Comparison of ENCODE assay signal across 8 mouse cellular contexts in the genomic region with DNA sequence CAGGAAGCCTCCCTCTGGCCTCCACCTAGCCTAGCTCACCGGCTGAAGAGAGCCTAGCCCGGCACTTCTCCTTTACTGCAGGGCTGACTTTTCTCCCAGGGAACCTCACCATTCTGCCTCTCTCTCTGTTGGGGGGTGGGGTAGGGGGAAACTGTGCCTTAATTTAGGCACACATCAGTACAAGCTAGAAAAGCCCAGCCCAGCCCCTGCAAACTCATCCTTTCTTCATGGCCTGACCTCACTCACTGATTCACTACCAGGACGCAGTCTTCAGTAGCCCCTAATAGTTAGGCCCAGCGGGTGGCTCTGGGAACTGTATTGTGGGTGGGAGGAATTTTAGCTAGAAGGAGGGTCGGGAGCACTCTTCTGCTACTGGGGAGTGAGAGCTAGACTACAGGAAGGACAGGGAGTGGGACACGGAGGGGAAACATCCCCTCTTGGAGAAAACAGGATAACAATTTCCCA. TPM values are rescaled to one million over a fixed set of nuclear protein-coding genes. Genes with fewer than 3 reads are reported as not detected.
DNase-seq lines count a peak whose midpoint lies in the region; ATAC-seq and TF ChIP-seq lines count a peak whose summit lies in the region.

No protein-coding gene starts in this region.

- no peak for TF ChIP-seq POLR2A in cortical plate, adult 2 months (IDR thresholded peaks at IDR 0.05; ENCODE audit: extremely low read depth, insufficient read depth, low read length)

- no peak for TF ChIP-seq CTCF in cortical plate, adult 2 months (IDR thresholded peaks at IDR 0.05; ENCODE audit: extremely low read depth, insufficient read depth, low read length)

- ATAC-seq in heart, embryonic 16.5 days (replicated peaks; ENCODE audit: extremely low read depth, insufficient read depth, low FRiP score) = no peak; the same call in 1 of the 2 replicates
- ATAC-seq in midbrain, embryonic 16.5 days = no peak

- peaks cover 78% of the 10 kb centered on the region for H3K4me1 ChIP-seq in heart, embryonic 16.5 days (ENCODE audit: control insufficient read depth, insufficient read depth, low read length)
- peaks cover 46% of the 10 kb centered on the region for H3K4me1 ChIP-seq in cortical plate, adult 2 months (ENCODE audit: control insufficient read depth, insufficient read depth, low read length)
- peaks cover 73% of the 10 kb centered on the region for H3K4me1 ChIP-seq in midbrain, embryonic 16.5 days (ENCODE audit: control insufficient read depth, insufficient read depth, low read length)

- H3K4me3 ChIP-seq in heart, embryonic 16.5 days (ENCODE audit: low read length) = peak overlapping the region; percentile 45
- H3K4me3 ChIP-seq in cortical plate, adult 2 months (ENCODE audit: insufficient read depth, low read length) = no peak overlapping the region
- no peak overlapping the region for H3K4me3 ChIP-seq in midbrain, embryonic 16.5 days (ENCODE audit: low read depth, low read length)

- peak overlapping the region; percentile 80 for H3K9ac ChIP-seq in heart, embryonic 16.5 days (ENCODE audit: low read length)
- H3K9ac ChIP-seq in midbrain, embryonic 16.5 days (ENCODE audit: low read depth, low read length) = peak overlapping the region; percentile 60; the same call in 1 of the 2 replicates

- no peaks in the 10 kb centered on the region for H3K9me3 ChIP-seq in heart, embryonic 16.5 days (replicated peaks; ENCODE audit: control insufficient read depth, low read length)
- no peaks in the 10 kb centered on the region for H3K9me3 ChIP-seq in midbrain, embryonic 16.5 days (replicated peaks; ENCODE audit: control insufficient read depth, low read length, poor library complexity, severe bottlenecking)

- 9% methylated on average over 6 of the region's 6 CpGs for WGBS in heart, embryonic 16.5 days
- 20% methylated on average over 6 of the region's 6 CpGs for WGBS in midbrain, embryonic 16.5 days

- H3K27me3 ChIP-seq in heart, embryonic 16.5 days (ENCODE audit: control insufficient read depth, insufficient read depth, low read length) = no peaks in the 10 kb centered on the region
- H3K27me3 ChIP-seq in midbrain, embryonic 16.5 days (ENCODE audit: control insufficient read depth, insufficient read depth, low read depth, low read length) = no peaks in the 10 kb centered on the region

- H3K4me2 ChIP-seq in heart, embryonic 16.5 days (ENCODE audit: low read depth, low read length) = peak overlapping the region; percentile 77
- H3K4me2 ChIP-seq in midbrain, embryonic 16.5 days (ENCODE audit: low read length) = peak overlapping the region; percentile 37; the same call in 1 of the 2 replicates

- peak overlapping the region; percentile 100 for H3K27ac ChIP-seq in heart, embryonic 16.5 days (ENCODE audit: low read length)
- peak overlapping the region; percentile 77 for H3K27ac ChIP-seq in cortical plate, adult 2 months (ENCODE audit: insufficient read depth, low read length)
- H3K27ac ChIP-seq in midbrain, embryonic 16.5 days (ENCODE audit: low read length) = peak overlapping the region; percentile 90

- H3K36me3 ChIP-seq in heart, embryonic 16.5 days (ENCODE audit: control insufficient read depth, insufficient read depth) = no peaks in the 10 kb centered on the region
- no peaks in the 10 kb centered on the region for H3K36me3 ChIP-seq in midbrain, embryonic 16.5 days (ENCODE audit: control insufficient read depth, insufficient read depth, low read length)

- DNase-seq in heart, postnatal 4 days = no peak
- peak; percentile 32 for DNase-seq in induced T-regulatory cell, adult 2 months (ENCODE audit: low read depth)
- DNase-seq in layer of hippocampus, postnatal 14 days (ENCODE audit: low spot score in 2 of 2) = no peak
- DNase-seq in frontal cortex, postnatal 25 days (ENCODE audit: low spot score in 2 of 2) = no peak
- no peak for DNase-seq in left cerebral cortex, adult 8-10 months (ENCODE audit: low spot score in 2 of 2)

RNA-seq across cellular contexts. Expression of gene Mef2d, which starts 7.4 kb away (rescaled TPM):
- polyA plus RNA-seq in heart, embryonic 16.5 days (2015; fragmentation: Nextera tagmentation; extraction: Ambion mirVana) = 40.5 and 44.7 TPM in 2 replicates
- total RNA-seq in heart, postnatal 4 days (2021) = 100 to 1,000 TPM; 115 to 120 TPM
- 128 and 131 TPM in 2 replicates for polyA plus RNA-seq in cortical plate, adult 2 months (2012; rRNA removed)
- 21.6 and 22.5 TPM in 2 replicates for polyA plus RNA-seq in midbrain, embryonic 16.5 days (2015; fragmentation: Nextera tagmentation; extraction: Ambion mirVana)
- total RNA-seq in layer of hippocampus, postnatal 14 days (2021) = 100 to 1,000 TPM; 146 to 156 TPM
- 100 to 1,000 TPM; 190 to 208 (median 194) TPM for total RNA-seq in left cerebral cortex, adult 8-10 months (2022)
